Mouse (Mus musculus) lung, postnatal 4 days (tissue): ENCODE results near the gene Eif4ebp2.

Experiments
- DNase-seq, 2 experiments: peaks; one replicate each; pipeline ENCODE4 v3.0.0; 2021

The Eif4ebp2 gene

GRCm38 (mm10) chr10:61452645-61453044, at the start of gene Eif4ebp2:
Eif4ebp2 (minus strand) TSS chr10:61452661.
- peak; percentile 98 to 100 for DNase-seq

- DNase-seq: no peak
Observed at GRCm38 (mm10) chr10:61500756-61501155, 48.3 kb upstream of the Eif4ebp2 start.

DNA sequence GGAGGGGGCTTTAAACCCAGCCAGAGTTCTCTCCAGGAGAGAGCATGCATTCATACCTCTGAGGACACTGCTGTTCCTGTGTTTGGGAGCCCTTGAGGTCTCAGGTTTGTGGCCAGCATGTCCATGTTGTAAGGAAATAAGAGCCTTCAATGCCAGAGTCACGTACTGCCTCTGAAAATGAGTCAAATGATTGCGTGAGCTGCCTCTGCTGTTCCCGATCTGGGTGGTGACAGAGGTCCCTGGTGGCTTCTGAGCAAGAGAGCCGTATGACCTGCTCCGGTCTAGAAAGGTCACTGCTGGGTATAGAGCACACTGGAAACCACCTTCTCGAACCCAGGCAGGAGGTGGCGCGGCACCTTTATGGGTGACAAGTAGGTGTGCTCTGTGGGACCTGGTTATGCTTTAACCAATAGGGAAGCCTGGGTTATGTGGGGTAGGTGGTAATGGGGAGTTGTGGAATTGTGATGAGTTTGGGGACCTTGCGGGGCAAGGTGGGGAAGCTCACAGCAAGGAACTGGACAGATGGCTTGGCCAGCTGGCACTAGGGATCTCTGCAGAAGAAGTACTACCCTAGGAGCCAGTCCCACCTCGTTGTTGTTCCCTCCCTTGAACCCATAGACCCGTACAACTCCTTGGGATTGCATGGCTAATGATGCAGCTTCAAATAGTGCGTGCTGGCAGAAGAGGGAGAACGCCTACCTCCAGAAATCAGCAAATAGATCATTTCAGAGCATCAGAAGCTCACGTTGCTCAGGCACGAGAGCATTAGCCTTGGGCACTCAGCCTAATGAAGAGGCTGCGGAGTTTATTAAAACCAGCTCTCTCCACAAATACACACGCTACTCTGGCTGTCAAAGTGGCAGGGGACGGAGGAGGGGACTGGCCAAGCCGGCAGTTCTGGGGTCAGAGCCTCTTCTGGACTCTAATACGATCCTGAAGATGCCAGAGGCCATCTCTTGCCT, 47.3 kb upstream of the Eif4ebp2 start:
- DNase-seq: no peak

GRCm38 (mm10) chr10:61496231-61496630, 43.8 kb upstream of the Eif4ebp2 start:
- no peak for DNase-seq

DNA sequence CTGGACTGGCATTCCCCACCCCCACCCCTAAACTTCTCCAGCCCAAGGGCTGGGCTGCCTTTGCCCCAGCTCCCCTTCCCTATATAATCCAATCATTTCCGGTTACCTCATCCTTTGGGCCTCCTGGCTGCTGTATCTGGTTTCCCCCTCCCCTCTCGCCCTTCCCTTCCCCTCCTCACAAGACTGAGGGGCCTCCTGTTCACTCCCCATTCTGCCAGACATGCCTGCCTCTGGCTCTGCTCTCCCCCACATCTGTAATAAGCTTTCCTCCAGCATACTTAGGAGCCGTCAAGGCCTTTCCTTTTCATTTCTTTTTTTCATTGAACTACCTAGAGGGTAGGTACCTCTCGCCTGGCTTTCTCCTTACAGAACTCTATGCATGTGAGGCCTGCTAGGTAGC, 43.0 kb upstream of the Eif4ebp2 start:
- DNase-seq: no peak

DNA sequence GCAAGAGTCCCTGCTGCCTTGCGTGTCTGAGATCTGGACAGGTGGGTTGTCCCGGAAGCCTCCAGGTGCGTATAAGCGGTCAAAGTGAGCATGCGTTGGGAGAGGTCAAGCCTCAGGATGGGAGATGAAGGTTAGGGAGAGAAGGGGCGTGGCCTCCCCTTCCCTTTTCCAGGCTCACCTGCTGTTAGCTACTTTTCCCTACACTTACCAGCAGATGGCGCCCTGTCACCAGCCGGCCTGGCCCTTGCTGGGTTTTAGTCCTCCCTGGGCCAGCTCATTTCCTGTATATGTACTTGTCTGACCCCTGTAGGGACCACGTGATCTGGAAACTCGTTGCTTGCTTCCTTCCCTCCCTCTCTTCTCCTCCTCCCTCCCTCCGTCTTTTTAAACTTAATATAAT, 39.6 kb upstream of the Eif4ebp2 start:
- DNase-seq: peak; percentile 84 to 88

- DNase-seq: no peak
Observed at GRCm38 (mm10) chr10:61491573-61491972, 39.1 kb upstream of the Eif4ebp2 start.

DNA sequence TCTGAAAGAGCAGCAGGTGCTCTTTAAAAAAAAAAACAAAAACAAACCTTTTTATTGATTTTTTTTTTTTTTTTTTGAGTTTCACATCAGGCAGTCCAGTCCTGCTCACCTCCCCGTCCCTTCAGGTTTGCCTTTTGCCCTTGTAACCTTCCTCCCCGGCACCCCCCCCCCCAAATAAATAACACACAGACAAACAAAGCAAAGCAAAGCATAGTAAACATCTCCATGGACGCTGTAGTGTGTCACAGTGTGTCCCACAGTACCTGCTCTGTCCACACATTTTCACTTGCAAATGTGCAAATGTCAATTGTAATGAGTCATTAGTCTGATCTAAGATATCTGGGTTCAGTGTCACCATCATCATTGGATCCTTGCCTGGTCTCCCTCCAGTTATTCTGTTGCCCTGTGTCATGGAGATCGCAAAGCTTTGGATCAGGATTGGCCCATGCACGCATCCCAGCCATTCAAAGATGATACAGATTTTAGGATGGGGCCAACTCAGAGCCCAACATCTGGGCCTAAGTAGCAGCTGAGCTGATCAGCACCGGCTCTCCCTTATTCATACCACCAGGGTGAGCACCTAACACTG, 36.2 kb upstream of the Eif4ebp2 start:
- no peak for DNase-seq

GRCm38 (mm10) chr10:61486551-61487339, 34.3 kb upstream of the Eif4ebp2 start:
- no peak for DNase-seq

DNA sequence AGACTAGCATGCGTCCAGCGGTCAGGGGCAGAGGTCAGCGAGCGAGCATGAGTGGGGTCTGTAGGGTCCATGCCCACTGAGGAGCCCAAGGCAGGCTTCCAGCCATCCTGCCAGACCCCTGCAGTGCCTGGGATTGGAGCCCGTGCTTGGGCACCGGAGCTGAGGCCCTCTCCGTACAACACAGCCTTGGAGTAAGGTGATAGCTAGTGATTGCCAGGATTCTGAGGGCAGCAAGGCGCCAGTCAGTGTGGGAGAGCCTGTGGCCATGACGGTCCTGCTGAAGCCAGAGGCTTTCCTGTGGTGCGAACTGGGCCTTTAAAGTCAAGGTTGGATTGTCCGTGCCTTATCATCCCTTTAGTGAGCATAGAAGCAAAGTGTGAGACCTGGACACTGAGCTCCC, 32.3 kb upstream of the Eif4ebp2 start:
- no peak for DNase-seq

- no peak for DNase-seq
Observed at GRCm38 (mm10) chr10:61482771-61483170, 30.3 kb upstream of the Eif4ebp2 start.

DNA sequence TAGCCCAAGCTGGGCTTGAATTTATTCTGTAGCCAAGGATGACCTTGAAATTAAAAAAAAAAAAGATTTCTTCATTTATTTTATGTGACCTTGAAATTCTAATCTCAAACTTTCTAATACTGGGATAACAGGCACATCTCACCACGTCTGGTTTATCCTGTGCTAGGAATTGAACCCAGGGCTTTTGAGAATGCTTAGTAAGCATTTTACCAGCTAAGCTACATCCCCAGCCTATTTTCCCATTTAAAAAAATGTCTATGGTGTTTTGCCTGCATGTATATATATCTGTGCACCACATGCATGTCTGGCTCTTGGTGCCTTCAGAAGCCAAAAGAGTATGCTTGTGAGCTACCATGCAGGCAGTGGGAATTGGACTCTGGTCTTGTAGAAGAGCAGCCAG, 28.0 kb upstream of the Eif4ebp2 start:
- DNase-seq: no peak

- no peak for DNase-seq
Observed at GRCm38 (mm10) chr10:61479927-61480326, 27.5 kb upstream of the Eif4ebp2 start.

DNA sequence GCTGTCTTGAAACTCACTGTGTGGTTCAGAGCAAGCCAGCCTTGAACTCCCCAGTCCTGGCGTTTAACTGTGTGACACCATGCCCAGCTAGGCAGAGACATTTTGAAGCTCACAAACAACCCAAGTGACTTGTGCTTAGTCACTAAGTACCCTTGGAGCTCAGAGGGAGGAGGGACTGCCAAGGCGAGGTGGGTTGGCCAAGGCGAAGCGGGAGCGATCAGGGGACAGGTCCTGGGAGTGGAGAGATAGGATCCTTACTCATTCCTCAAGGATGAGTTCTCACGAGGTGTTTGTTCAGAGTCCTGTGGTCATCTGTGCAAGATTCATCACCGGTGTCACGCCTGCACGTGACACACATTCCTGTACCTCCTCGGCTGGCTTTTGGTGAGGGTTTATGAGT, 27.0 kb upstream of the Eif4ebp2 start:
- no peak for DNase-seq

DNA sequence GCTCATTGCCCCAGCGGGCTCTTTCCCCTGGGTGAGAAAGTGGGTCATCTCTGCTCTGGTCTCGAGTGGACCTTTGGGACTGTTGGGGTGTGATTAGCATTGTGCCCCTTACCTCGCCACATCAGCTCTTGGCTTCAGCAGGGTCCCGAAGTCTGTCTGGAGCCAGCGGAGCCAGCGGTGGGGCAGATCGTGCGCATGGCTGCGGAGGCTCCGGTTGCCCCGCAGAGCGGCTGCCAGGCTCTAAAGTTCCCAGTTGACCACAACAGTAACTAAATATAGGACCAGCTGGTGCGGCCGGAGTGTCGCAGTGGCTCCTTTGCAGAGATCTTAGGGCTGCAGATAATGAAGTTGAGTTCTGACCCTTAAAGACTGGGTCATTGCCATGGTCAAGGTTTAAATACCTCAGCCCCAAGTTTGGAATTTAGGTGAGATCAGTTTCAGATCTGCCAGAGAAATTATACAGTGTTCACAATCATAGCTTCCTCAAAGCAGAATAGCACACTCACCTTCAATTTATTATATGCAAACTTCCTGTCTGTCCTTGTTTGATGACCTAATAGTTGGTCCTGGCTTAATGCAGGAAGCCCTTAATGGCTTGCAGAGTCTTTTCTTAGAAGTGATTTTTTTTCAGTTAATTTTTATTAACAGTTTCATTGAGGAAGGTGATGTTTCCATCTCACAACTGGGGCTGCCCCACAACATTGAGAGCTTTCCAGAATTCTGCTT, 24.1 kb upstream of the Eif4ebp2 start:
- peak in 1 of 2 experiments; percentile 42 for DNase-seq

- DNase-seq: peak; percentile 93 to 96
Observed at GRCm38 (mm10) chr10:61475594-61476439, 23.4 kb upstream of the Eif4ebp2 start, which contains the start of gene Lrrc20. Lrrc20 (plus strand) TSS chr10:61475801.

- no peak for DNase-seq
Observed at GRCm38 (mm10) chr10:61474344-61474743, 21.9 kb upstream of the Eif4ebp2 start.

GRCm38 (mm10) chr10:61473640-61474039, 21.2 kb upstream of the Eif4ebp2 start:
- no peak for DNase-seq

GRCm38 (mm10) chr10:61468900-61469299, 16.4 kb upstream of the Eif4ebp2 start:
- DNase-seq: no peak

DNA sequence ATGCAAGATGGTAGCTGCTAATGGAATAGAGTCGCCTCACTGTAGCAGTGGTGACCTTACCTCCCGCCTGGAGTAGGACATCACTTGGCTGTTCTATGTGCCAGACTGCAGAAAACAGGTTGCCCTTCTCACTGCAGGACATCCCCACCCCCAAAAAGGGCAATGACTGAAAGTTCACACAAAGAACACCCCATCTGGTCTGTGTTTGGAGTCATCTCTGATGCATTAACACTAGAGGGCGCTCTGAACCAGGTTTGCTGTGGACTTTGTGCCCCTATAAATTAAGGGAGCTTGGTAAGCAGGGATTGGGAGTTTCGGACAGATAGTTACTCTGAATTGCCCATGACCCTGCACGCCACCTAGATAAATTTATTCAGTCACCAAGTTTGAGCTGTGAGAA, 14.4 kb upstream of the Eif4ebp2 start:
- DNase-seq: peak in 1 of 2 experiments; percentile 25

DNA sequence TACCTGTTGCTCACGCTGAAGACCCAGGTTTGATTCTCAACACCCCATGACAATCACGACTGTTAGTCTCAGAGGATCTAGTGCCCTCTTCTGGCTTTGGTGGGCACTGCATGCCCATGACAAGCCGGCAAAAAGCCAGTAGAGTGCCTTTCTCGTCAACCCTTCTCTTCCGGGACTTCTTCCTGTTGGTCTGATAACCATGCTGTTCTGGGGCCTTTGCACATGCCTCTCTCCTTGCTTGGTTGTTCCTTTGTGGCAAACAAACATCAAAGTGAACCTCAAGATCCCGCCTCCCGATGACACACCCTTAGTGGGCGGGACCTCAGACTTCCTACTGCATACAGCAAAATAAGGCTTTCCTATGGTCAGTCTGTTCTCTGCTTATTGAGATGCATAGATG, 13.8 kb upstream of the Eif4ebp2 start:
- DNase-seq: peak in 1 of 2 experiments; percentile 30

DNA sequence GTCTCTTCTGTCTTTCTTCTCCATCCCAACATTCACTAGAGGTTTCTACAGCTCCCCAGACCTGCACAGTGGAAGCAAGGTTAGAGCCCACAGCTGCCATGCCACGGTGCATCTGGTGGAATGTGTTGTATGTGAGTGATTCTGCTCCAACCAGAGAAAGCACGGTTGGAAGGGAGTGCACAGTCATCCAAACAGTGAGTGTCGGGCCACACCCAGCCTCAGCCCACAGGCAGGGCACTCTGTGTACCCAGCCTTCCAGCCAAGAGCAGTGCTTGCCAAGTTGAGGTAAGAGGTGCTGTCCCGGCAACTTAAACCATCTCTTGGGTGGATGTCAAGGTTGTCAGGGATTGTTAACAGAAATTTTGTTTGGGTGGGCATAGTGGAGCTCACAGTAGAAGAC, 12.5 kb upstream of the Eif4ebp2 start:
- DNase-seq: no peak
